Mouse (Mus musculus) frontal cortex, postnatal 36 days (tissue): Measurements from ENCODE around the gene Ly6g6f.
A peak's percentile ranks its signal among the peaks of the same experiment; 100 is the strongest.
"Not testable (repeated sequence)": the region's sequence is repeated elsewhere in the genome, so short reads cannot be mapped to it uniquely, and the experiment has no call there.

Experiments used
- DNase-seq, 2 experiments: peaks; one replicate each; pipeline ENCODE4 v3.0.0; 2022; ENCODE audit warnings: low spot score in 2 of 2

Ly6g6f gene

GRCm38 (mm10) chr17:35052271-35052798, 33.1 kb downstream of the Ly6g6f start:
- DNase-seq, result no peak

DNA sequence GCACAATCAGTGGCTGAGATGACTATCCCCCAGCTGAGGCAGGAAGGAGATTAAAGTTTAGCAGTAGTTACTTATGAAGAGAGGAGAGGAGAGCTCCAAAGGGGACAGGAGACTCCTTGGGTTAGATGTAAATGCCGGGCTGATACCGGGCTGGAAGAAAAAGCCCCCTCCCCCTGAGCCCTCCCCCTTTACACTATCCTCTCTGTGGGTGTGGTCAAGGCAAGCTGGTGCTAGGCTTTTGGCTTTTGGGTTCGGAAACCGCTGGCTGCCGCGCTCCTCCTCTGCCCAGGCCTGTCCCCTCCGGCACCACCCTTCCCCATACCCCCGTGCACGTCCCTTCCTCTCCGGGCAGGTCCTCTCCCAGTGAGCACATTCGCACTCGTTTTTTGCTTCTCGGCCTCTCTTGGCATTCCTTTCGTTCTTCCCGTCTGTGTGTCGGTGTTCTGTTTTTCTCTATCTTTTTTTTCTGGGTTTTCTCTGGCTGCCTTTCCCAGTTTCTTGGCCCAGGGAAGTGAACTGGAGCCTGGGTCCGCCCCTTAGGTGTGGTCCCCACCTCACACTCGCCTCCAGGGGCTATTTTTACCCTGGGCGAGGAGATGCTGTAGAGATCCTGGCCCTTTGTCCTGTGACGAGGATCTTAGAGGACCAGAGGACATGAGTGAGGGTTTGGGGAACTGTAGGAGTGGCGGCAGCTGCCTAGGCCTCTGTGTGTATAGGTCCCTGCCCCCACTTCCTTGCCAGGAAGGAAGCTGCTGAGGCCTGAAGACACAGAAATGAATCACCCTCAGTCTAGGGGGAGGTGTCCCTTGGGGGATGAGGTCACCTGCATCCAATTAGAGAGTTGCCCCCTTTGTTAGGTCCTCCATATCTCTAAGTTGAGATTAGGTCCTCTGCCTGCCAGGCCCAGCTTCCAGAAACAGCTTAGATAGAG, 34.0 kb downstream of the Ly6g6f start:
- DNase-seq, result no peak

- peak in 1 of 2 experiments; percentile 17 for DNase-seq
Measured at GRCm38 (mm10) chr17:35050126-35050750, 35.2 kb downstream of the Ly6g6f start.

DNA sequence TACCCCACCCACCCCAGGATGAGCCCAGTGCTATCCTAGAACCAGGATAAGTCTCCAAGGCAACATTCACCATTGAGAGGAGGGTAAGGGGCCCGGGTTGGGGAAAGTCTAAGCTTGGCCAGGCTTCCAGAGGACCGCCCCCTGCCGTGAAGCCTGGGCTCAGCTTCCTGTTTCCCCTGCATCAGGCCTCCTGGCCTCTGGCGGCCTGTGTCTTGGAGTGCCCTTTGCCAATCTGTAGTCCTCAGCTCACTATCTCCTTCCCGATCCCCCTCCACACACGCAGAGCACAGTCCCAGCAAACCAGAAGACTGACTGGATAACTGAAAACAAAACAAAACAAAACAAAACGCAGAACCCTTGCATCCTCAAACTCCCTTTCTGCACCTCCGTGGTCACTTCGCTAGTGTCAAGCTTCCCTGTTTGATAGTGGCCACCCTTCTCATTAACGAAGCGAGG, 35.8 kb downstream of the Ly6g6f start, which contains the start of gene Clic1:
Gene Clic1, plus strand, starts transcription at position 406 of the 456 bp plus-strand sequence.
- DNase-seq, result no peak

GRCm38 (mm10) chr17:35048932-35049440, 36.4 kb downstream of the Ly6g6f start:
- DNase-seq, result no peak

- no peak for DNase-seq
Measured at GRCm38 (mm10) chr17:35048149-35048931, 37.1 kb downstream of the Ly6g6f start.

- no peak for DNase-seq
Measured at GRCm38 (mm10) chr17:35047688-35048087, 37.7 kb downstream of the Ly6g6f start.

GRCm38 (mm10) chr17:35046681-35047455, 38.5 kb downstream of the Ly6g6f start, which contains the start of gene Msh5:
Gene Msh5 (minus strand): TSS chr17:35046745.
- peak; percentile 90 to 95 for DNase-seq

DNA sequence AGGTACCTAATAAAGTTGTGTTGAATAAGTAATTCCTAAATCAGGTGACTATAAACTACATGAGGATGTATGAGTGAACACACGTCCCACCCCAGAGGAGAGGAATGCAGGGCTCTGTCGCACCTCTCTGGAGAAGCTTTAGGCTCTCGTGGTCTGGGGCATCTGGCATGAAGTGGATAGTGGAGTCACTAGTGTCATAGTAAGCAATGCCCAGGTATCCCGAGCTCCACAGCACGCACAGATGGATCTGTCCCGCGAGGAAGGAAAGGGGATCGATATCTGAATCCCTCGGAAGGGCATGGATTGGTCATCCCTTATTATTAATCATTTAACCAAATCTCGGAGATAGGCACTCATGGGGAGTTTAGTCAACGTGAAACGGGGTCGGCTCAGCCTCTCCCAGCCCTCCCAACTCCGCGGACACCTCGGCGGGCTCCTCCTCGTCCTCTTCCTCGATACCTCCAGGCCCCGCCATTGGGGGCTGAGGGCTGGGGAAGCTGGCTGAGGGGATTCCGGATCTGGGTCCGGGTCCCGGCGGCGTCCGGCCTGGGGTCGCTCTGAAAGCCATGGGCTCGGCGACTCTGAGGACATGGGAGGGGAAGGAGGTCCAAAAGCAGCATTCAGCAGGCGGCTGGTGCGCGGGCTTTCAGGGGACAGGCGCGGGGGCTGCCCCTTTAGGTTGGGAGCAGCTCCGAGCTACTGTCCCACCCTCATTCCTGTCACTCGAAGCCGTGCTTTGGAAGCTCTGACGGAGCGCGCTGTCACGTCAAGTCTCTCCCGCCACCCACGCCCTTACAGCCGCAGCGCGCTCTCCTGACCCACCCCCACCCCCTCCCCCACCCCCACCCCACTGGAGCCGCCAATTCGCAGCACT, 39.4 kb downstream of the Ly6g6f start:
- no peak for DNase-seq

- no peak for DNase-seq
Measured at GRCm38 (mm10) chr17:35044904-35045806, 40.3 kb downstream of the Ly6g6f start.

DNA sequence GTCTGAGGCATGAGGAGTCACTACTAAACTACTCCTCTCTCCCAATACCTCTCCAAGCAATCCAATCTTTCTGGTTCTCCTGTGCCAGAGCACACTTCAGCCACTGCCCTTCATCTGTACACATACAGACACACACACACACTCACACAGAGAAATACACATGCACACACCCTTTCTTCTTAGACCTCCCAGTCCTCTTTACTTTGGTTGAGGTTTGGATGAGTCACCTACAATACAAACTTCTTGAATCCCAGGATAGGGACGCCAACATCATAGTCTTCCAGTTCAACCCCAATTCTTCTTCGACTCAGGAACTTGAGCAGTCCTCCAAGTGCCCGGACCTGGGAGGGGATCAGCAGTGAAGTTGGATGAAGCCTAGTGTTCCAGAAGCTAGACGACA, 41.6 kb downstream of the Ly6g6f start:
- no peak for DNase-seq

DNA sequence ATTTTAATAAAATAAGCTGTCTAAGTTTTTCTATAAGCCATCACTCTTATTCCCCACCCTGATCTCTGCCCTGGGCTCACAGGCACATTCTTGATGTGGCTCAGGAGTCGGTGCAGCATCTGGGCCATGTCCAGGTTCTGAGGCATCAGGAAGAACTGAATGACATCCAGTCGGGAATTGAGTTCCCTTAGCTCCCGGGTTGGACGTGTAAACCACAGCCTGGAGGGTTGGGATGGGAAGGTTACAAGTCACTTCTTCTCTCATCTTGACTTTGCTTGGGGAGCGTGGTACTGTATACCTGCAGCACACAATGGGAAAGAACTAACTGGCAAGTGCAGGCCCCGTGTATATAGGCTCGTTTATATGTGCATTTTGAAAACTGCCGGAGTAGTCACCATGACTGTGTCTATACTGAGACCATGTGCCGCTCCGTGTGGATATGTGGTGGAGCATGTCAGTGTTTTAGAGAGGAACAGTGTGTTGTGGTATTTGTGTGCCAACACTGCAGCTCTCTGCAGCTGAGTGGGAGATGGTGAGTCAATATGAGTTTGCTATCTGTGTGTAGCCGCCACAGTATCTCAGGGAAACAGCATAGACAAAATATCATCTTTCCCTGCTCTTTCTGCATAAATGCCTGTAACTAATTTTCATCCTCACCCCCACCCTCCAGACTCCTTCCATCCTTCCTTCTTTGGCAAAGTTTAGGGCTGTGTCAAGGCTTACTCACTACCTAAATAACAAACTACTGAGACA, 46.1 kb downstream of the Ly6g6f start:
- DNase-seq, result no peak

DNA sequence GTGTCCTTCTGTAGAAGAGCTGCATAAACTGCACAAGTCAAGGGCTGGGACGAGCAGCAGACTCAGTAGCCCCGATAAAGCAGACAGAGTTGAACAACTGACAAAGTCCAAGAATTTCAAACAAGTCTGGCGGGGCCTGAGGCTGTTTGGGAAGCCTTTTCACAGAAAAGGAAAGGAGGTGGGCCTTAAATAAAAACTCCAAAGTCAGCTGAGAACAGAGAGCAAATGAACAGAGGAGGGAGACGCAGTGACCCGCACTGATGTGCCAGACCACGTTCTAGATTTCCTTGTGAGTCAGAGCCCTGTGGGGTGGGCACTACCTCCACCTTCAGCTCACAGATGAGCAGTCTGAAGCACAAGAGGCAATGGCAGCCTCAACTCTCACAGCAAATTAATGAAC, 50.5 kb downstream of the Ly6g6f start:
- DNase-seq, result no peak

- DNase-seq, result not testable (repeated sequence)
Measured at GRCm38 (mm10) chr17:35033703-35034102, 51.7 kb downstream of the Ly6g6f start.

DNA sequence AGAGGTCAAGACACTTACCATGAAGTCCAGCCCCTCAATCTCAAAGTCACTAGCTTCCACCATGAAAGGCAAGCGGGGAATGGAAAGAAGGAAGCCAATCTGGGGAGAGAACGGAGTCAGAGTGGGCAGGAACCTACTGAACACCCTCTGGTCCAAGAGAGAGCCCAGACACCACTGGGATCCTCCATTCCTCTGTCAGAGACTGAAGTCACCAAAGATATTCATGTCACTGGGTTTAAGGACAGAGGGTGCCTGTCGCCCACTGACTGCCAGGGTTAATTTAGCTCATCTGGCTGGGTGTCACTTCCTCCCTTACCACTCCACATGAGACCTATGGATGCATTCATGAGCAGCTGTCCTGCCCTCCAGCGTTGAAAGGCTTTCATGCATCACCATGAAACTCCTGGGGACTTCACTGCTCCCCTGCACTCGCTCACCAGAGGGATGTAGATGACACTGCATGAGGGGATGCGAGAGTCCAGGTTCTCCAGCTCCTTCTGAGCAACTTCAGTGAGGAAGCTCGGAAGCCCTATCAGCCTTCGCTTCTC, 53.0 kb downstream of the Ly6g6f start:
- no peak for DNase-seq

GRCm38 (mm10) chr17:35031880-35032279, 53.5 kb downstream of the Ly6g6f start:
- no peak for DNase-seq

DNA sequence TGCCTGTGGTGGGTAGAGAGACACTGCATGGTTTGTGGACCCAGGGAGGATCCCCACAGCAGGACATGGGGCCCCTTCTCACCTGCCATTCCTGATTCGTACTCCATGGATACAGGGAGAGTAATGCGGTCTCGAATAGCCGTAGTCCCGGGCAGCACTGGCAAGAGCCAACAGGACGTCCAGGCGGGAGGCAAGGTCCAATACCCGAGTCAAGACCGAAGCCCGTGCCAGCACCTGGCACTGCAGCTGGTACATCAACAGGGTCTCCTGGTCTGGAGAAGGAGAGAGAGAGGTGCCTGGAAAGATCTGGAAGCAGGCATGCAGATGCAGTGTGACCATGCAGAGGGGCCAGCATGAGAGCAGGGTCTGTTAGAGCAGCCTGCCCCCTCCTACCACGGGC, 54.1 kb downstream of the Ly6g6f start:
- DNase-seq, result no peak
